Mouse (Mus musculus) embryonic facial prominence, embryonic 14.5 days (tissue): Measurements from ENCODE around the gene Barx1. TPM values are rescaled to one million over a fixed set of nuclear protein-coding genes. Genes with fewer than 3 reads are reported as not detected.
A peak's percentile ranks its signal among the peaks of the same experiment; 100 is the strongest.

ENCODE experiments used
- ATAC-seq: fragments of 200-750 bp; cut with Nextera tagmentation; 2 replicates; pipeline ENCODE4 v1.8.0; 2017; ENCODE audit warnings: low read depth, moderate number of reproducible peaks, moderate TSS enrichment
- DNase-seq: peaks from one replicate; pipeline ENCODE4 v3.0.0-alpha.2; 2015; ENCODE audit warnings: low spot score
- H3K27ac ChIP-seq: fragments of 300-500 bp; sonication (generic); replicated peaks from 2 replicates; pipeline ENCODE4 v1.5.1; 2014; ENCODE audit warnings: low read depth, mild to moderate bottlenecking, low read length, moderate library complexity
- H3K27me3 ChIP-seq: fragments of 300-500 bp; sonication (generic); replicated peaks from 2 replicates; pipeline ENCODE4 v1.6.1; 2014; ENCODE audit warnings: low read length; ENCODE audit not compliant: control insufficient read depth, insufficient read depth
- H3K36me3 ChIP-seq: fragments of 300-500 bp; sonication (generic); 2 replicates; pipeline ENCODE4 v1.6.1; 2014; ENCODE audit warnings: low read length, mixed read lengths; ENCODE audit not compliant: control insufficient read depth, insufficient read depth
- H3K4me1 ChIP-seq: fragments of 300-500 bp; sonication (generic); 2 replicates; pipeline ENCODE4 v1.6.1; 2014; ENCODE audit warnings: antibody characterized with exemption, low read length; ENCODE audit not compliant: control insufficient read depth, insufficient read depth
- H3K4me2 ChIP-seq: fragments of 300-500 bp; sonication (generic); 2 replicates; pipeline ENCODE4 v1.6.1; 2014; ENCODE audit warnings: low read depth, mild to moderate bottlenecking, low read length, moderate library complexity, mixed read lengths
- H3K4me3 ChIP-seq: fragments of 300-500 bp; sonication (generic); 2 replicates; pipeline ENCODE4 v1.5.1; 2014; ENCODE audit warnings: low read depth, mild to moderate bottlenecking, low read length
- H3K9ac ChIP-seq: fragments of 300-500 bp; sonication (generic); 2 replicates; pipeline ENCODE4 v1.6.1; 2014; ENCODE audit warnings: low read depth, mild to moderate bottlenecking, low read length, moderate library complexity, mixed read lengths
- H3K9me3 ChIP-seq: fragments of 300-500 bp; sonication (generic); 2 replicates; pipeline ENCODE4 v1.6.1; 2016; ENCODE audit warnings: low read length; ENCODE audit not compliant: control insufficient read depth
- WGBS: fragments of 180-500 bp; shearing (Covaris S2); extraction: QIAGEN DNeasy Blood & Tissue Kit; methylation state at CpG from one replicate; pipeline ENCODE4 v1.1.7; 2014; 5-methylcytosine and 5-hydroxymethylcytosine counted together
- polyA plus RNA-seq: library from polyadenylated mRNA; unstranded; fragments of >200 nt; fragmentation: Nextera tagmentation; extraction: Ambion mirVana; gene quantifications from 2 replicates; pipeline ENCODE4 v1.2.1, GENCODE M21; 2014

Barx1 gene
- polyA plus RNA-seq, 1 experiment from 2014 or later = 30.9 TPM

GRCm38 (mm10) chr13:48639570-48639969 lies 23.2 kb upstream of the Barx1 start:
- H3K27ac ChIP-seq = no peak overlapping the region
- ATAC-seq (peak; percentile 60; the same call in 1 of the 2 replicates), DNase-seq (peak; percentile 87)
- no peaks in the 10 kb centered on the region for H3K9me3 ChIP-seq
- H3K27me3 ChIP-seq = no peaks in the 10 kb centered on the region
- no peaks in the 10 kb centered on the region for H3K36me3 ChIP-seq
- no peaks in the 10 kb centered on the region for H3K4me1 ChIP-seq
- no peak overlapping the region for H3K9ac ChIP-seq
- H3K4me3 ChIP-seq = no peak overlapping the region
- no peak overlapping the region for H3K4me2 ChIP-seq

- Histone ChIP-seq H3K4me2 (no peak overlapping the region), H3K27me3 (no peaks in the 10 kb centered on the region), H3K27ac (no peak overlapping the region), H3K9ac (no peak overlapping the region), H3K36me3 (no peaks in the 10 kb centered on the region), H3K9me3 (no peaks in the 10 kb centered on the region), H3K4me3 (no peak overlapping the region), H3K4me1 (no peaks in the 10 kb centered on the region)
- ATAC-seq (no peak), DNase-seq (no peak)
- 86% methylated on average over 6 of the region's 6 CpGs for WGBS
These were observed 19.7 kb upstream of the Barx1 start for GRCm38 (mm10) chr13:48643072-48643471.

- Histone ChIP-seq H3K4me3 (no peak overlapping the region), H3K27me3 (no peaks in the 10 kb centered on the region), H3K9me3 (no peaks in the 10 kb centered on the region), H3K4me2 (no peak overlapping the region), H3K9ac (no peak overlapping the region), H3K27ac (no peak overlapping the region), H3K4me1 (no peaks in the 10 kb centered on the region), H3K36me3 (no peaks in the 10 kb centered on the region)
- ATAC-seq (no peak), DNase-seq (no peak)
- 83% methylated on average over 3 of the region's 3 CpGs for WGBS
These were observed 18.8 kb upstream of the Barx1 start for GRCm38 (mm10) chr13:48643991-48644390.

GRCm38 (mm10) chr13:48646696-48647095 lies 16.1 kb upstream of the Barx1 start:
- Histone ChIP-seq H3K4me1 (no peaks in the 10 kb centered on the region), H3K4me2 (no peak overlapping the region), H3K36me3 (no peaks in the 10 kb centered on the region), H3K27ac (no peak overlapping the region), H3K9me3 (no peaks in the 10 kb centered on the region), H3K4me3 (no peak overlapping the region), H3K27me3 (no peaks in the 10 kb centered on the region), H3K9ac (no peak overlapping the region)
- ATAC-seq (no peak), DNase-seq (no peak)
- 90% methylated on average over 4 of the region's 4 CpGs for WGBS

GRCm38 (mm10) chr13:48650615-48651014 lies 12.2 kb upstream of the Barx1 start:
- Histone ChIP-seq H3K27ac (no peak overlapping the region), H3K4me2 (no peak overlapping the region), H3K4me3 (no peak overlapping the region), H3K9ac (no peak overlapping the region), H3K27me3 (peaks cover 3% of the 10 kb centered on the region; the same call in 1 of the 2 replicates), H3K9me3 (no peaks in the 10 kb centered on the region), H3K36me3 (no peaks in the 10 kb centered on the region), H3K4me1 (no peaks in the 10 kb centered on the region; the same call in 1 of the 2 replicates)
- WGBS = 0% methylated on average over 1 of the region's 1 CpGs
- ATAC-seq (no peak), DNase-seq (no peak)

- H3K4me3 ChIP-seq = no peak overlapping the region
- ATAC-seq (no peak), DNase-seq (no peak)
- H3K9me3 ChIP-seq = no peaks in the 10 kb centered on the region
- H3K27me3 ChIP-seq = peaks cover 11% of the 10 kb centered on the region
- H3K27ac ChIP-seq = no peak overlapping the region
- no peak overlapping the region for H3K4me2 ChIP-seq
- H3K9ac ChIP-seq = no peak overlapping the region
- H3K36me3 ChIP-seq = no peaks in the 10 kb centered on the region
- 60% methylated on average over 6 of the region's 6 CpGs for WGBS
- peaks cover 3% of the 10 kb centered on the region; the same call in 1 of the 2 replicates for H3K4me1 ChIP-seq
These were observed 11.4 kb upstream of the Barx1 start for GRCm38 (mm10) chr13:48651132-48652065.

GRCm38 (mm10) chr13:48653788-48654770 lies 8.7 kb upstream of the Barx1 start:
- H3K4me1 ChIP-seq = peaks cover 3% of the 10 kb centered on the region; the same call in 1 of the 2 replicates
- DNase-seq (peak; percentile 80), ATAC-seq (peak; percentile 50; the same call in 1 of the 2 replicates)
- H3K27me3 ChIP-seq = peaks cover 37% of the 10 kb centered on the region
- H3K4me2 ChIP-seq = no peak overlapping the region
- H3K4me3 ChIP-seq = no peak overlapping the region
- no peaks in the 10 kb centered on the region for H3K9me3 ChIP-seq
- no peak overlapping the region for H3K27ac ChIP-seq
- 11% methylated on average over 14 of the region's 14 CpGs for WGBS
- H3K36me3 ChIP-seq = no peaks in the 10 kb centered on the region
- no peak overlapping the region; the same call in 1 of the 2 replicates for H3K9ac ChIP-seq

GRCm38 (mm10) chr13:48655637-48656036 lies 7.2 kb upstream of the Barx1 start:
- WGBS = 0% methylated on average over 8 of the region's 8 CpGs
- no peak overlapping the region for H3K4me3 ChIP-seq
- 0 out of 2 replicates have a peak, but pooled peaks have one; percentile 42 for ATAC-seq
- DNase-seq = peak; percentile 89
- peak overlapping the region; percentile 28; the same call in 1 of the 2 replicates for H3K4me2 ChIP-seq
- no peaks in the 10 kb centered on the region for H3K9me3 ChIP-seq
- H3K27ac ChIP-seq = no peak overlapping the region
- H3K9ac ChIP-seq = no peak overlapping the region
- peaks cover 11% of the 10 kb centered on the region for H3K4me1 ChIP-seq
- peaks cover 53% of the 10 kb centered on the region for H3K27me3 ChIP-seq
- H3K36me3 ChIP-seq = no peaks in the 10 kb centered on the region
